Mouse (Mus musculus): ENCODE results near the gene Cacna2d2. TPM values are rescaled to one million over a fixed set of nuclear protein-coding genes. Genes with fewer than 3 reads are reported as not detected.

Cacna2d2 gene
- total and polyA plus RNA-seq, 2 experiments, result not detected

- no peaks in the 10 kb centered on the region for H3K79me2 ChIP-seq (ENCODE audit: control insufficient read depth, insufficient read depth, low read length)
- no peak for TF ChIP-seq POLR2A (IDR thresholded peaks at IDR 0.05; ENCODE audit: extremely low read depth, insufficient read depth, low read length)
- no peak for DNase-seq (ENCODE audit: extremely low read depth, low read depth, low spot score)
- H3K4me3 ChIP-seq (ENCODE audit: insufficient read depth, low read depth, low read length), result no peak overlapping the region
- no peaks in the 10 kb centered on the region for H3K36me3 ChIP-seq (ENCODE audit: control insufficient read depth, insufficient read depth, low read length)
- no peak overlapping the region for H3K27ac ChIP-seq (replicated peaks; ENCODE audit: insufficient read depth, low read depth, low read length)
- no peaks in the 10 kb centered on the region for H3K4me1 ChIP-seq (ENCODE audit: control insufficient read depth, insufficient read depth, low read length)
- WGBS, result 52% methylated on average over 5 of the region's 5 CpGs
- H3K9ac ChIP-seq (ENCODE audit: low read depth, low read length), result no peak overlapping the region
- no peaks in the 10 kb centered on the region for H3K27me3 ChIP-seq (ENCODE audit: control insufficient read depth, insufficient read depth, low read length)
Measured at GRCm38 (mm10) chr9:107428451-107429186, 29.2 kb downstream of the Cacna2d2 start.

- Histone ChIP-seq H3K4me3 (ENCODE audit: insufficient read depth, low read depth, low read length) (no peak overlapping the region), H3K79me2 (ENCODE audit: control insufficient read depth, insufficient read depth, low read length) (no peaks in the 10 kb centered on the region), H3K27me3 (ENCODE audit: control insufficient read depth, insufficient read depth, low read length) (no peaks in the 10 kb centered on the region), H3K9ac (ENCODE audit: low read depth, low read length) (no peak overlapping the region), H3K4me1 (ENCODE audit: control insufficient read depth, insufficient read depth, low read length) (no peaks in the 10 kb centered on the region), H3K36me3 (ENCODE audit: control insufficient read depth, insufficient read depth, low read length) (no peaks in the 10 kb centered on the region), H3K27ac (replicated peaks; ENCODE audit: insufficient read depth, low read depth, low read length) (no peak overlapping the region)
- WGBS, result 73% methylated on average over 12 of the region's 12 CpGs
- no peak for TF ChIP-seq POLR2A (IDR thresholded peaks at IDR 0.05; ENCODE audit: extremely low read depth, insufficient read depth, low read length)
- TF ChIP-seq CTCF (IDR thresholded peaks at IDR 0.05; ENCODE audit: low read depth, low read length), result no peak
- no peak for DNase-seq (ENCODE audit: extremely low read depth, low read depth, low spot score)
Measured at GRCm38 (mm10) chr9:107430445-107430844, 31.0 kb downstream of the Cacna2d2 start.

- Histone ChIP-seq H3K9ac (ENCODE audit: low read depth, low read length) (no peak overlapping the region), H3K4me3 (ENCODE audit: insufficient read depth, low read depth, low read length) (no peak overlapping the region), H3K36me3 (ENCODE audit: control insufficient read depth, insufficient read depth, low read length) (no peaks in the 10 kb centered on the region), H3K27ac (replicated peaks; ENCODE audit: insufficient read depth, low read depth, low read length) (no peak overlapping the region), H3K4me1 (ENCODE audit: control insufficient read depth, insufficient read depth, low read length) (no peaks in the 10 kb centered on the region), H3K79me2 (ENCODE audit: control insufficient read depth, insufficient read depth, low read length) (no peaks in the 10 kb centered on the region), H3K27me3 (ENCODE audit: control insufficient read depth, insufficient read depth, low read length) (no peaks in the 10 kb centered on the region)
- no peak for DNase-seq (ENCODE audit: extremely low read depth, low read depth, low spot score)
- WGBS, result 40% methylated on average over 3 of the region's 3 CpGs
- no peak for TF ChIP-seq CTCF (IDR thresholded peaks at IDR 0.05; ENCODE audit: low read depth, low read length)
Measured at GRCm38 (mm10) chr9:107432546-107432945, 33.1 kb downstream of the Cacna2d2 start.

- no peak overlapping the region for H3K4me3 ChIP-seq (ENCODE audit: insufficient read depth, low read depth, low read length)
- no peak overlapping the region for H3K27ac ChIP-seq (replicated peaks; ENCODE audit: insufficient read depth, low read depth, low read length)
- TF ChIP-seq CTCF (IDR thresholded peaks at IDR 0.05; ENCODE audit: low read depth, low read length) (no peak), POLR2A (IDR thresholded peaks at IDR 0.05; ENCODE audit: extremely low read depth, insufficient read depth, low read length) (no peak)
- no peaks in the 10 kb centered on the region for H3K79me2 ChIP-seq (ENCODE audit: control insufficient read depth, insufficient read depth, low read length)
- H3K4me1 ChIP-seq (ENCODE audit: control insufficient read depth, insufficient read depth, low read length), result no peaks in the 10 kb centered on the region
- no peaks in the 10 kb centered on the region for H3K36me3 ChIP-seq (ENCODE audit: control insufficient read depth, insufficient read depth, low read length)
- no peak overlapping the region for H3K9ac ChIP-seq (ENCODE audit: low read depth, low read length)
- no peaks in the 10 kb centered on the region for H3K27me3 ChIP-seq (ENCODE audit: control insufficient read depth, insufficient read depth, low read length)
- WGBS, result 45% methylated on average over 6 of the region's 6 CpGs
- DNase-seq (ENCODE audit: extremely low read depth, low read depth, low spot score), result no peak
Measured at GRCm38 (mm10) chr9:107434851-107435250, 35.4 kb downstream of the Cacna2d2 start.

- H3K27me3 ChIP-seq (ENCODE audit: control insufficient read depth, insufficient read depth, low read length), result no peaks in the 10 kb centered on the region
- 43% methylated on average over 6 of the region's 6 CpGs for WGBS
- no peaks in the 10 kb centered on the region for H3K36me3 ChIP-seq (ENCODE audit: control insufficient read depth, insufficient read depth, low read length)
- H3K27ac ChIP-seq (replicated peaks; ENCODE audit: insufficient read depth, low read depth, low read length), result no peak overlapping the region
- no peak overlapping the region for H3K9ac ChIP-seq (ENCODE audit: low read depth, low read length)
- TF ChIP-seq CTCF (IDR thresholded peaks at IDR 0.05; ENCODE audit: low read depth, low read length) (no peak), POLR2A (IDR thresholded peaks at IDR 0.05; ENCODE audit: extremely low read depth, insufficient read depth, low read length) (no peak)
- no peak overlapping the region for H3K4me3 ChIP-seq (ENCODE audit: insufficient read depth, low read depth, low read length)
- no peaks in the 10 kb centered on the region for H3K4me1 ChIP-seq (ENCODE audit: control insufficient read depth, insufficient read depth, low read length)
- DNase-seq (ENCODE audit: extremely low read depth, low read depth, low spot score), result no peak
- H3K79me2 ChIP-seq (ENCODE audit: control insufficient read depth, insufficient read depth, low read length), result no peaks in the 10 kb centered on the region
Measured at GRCm38 (mm10) chr9:107435285-107435684, 35.9 kb downstream of the Cacna2d2 start.

GRCm38 (mm10) chr9:107442891-107443290 is 43.5 kb downstream of the Cacna2d2 start:
- no peaks in the 10 kb centered on the region for H3K4me1 ChIP-seq (ENCODE audit: control insufficient read depth, insufficient read depth, low read length)
- no peak for TF ChIP-seq CTCF (IDR thresholded peaks at IDR 0.05; ENCODE audit: low read depth, low read length)
- TF ChIP-seq POLR2A (IDR thresholded peaks at IDR 0.05; ENCODE audit: extremely low read depth, insufficient read depth, low read length), result no peak
- H3K27ac ChIP-seq (replicated peaks; ENCODE audit: insufficient read depth, low read depth, low read length), result no peak overlapping the region
- 79% methylated on average over 4 of the region's 4 CpGs for WGBS
- H3K27me3 ChIP-seq (ENCODE audit: control insufficient read depth, insufficient read depth, low read length), result no peaks in the 10 kb centered on the region
- no peak overlapping the region for H3K4me3 ChIP-seq (ENCODE audit: insufficient read depth, low read depth, low read length)
- no peaks in the 10 kb centered on the region for H3K36me3 ChIP-seq (ENCODE audit: control insufficient read depth, insufficient read depth, low read length)
- no peak overlapping the region for H3K9ac ChIP-seq (ENCODE audit: low read depth, low read length)
- DNase-seq (ENCODE audit: extremely low read depth, low read depth, low spot score), result no peak
- no peaks in the 10 kb centered on the region for H3K79me2 ChIP-seq (ENCODE audit: control insufficient read depth, insufficient read depth, low read length)
